Mouse (Mus musculus): ENCODE results near the gene Gm8882.
"Not testable (repeated sequence)": the region's sequence is repeated elsewhere in the genome, so short reads cannot be mapped to it uniquely, and the experiment has no call there.

The Gm8882 gene

GRCm38 (mm10) chr6:132364034-132364433, at the start of gene Gm8882:
Gm8882 (minus strand) TSS chr6:132364134.
- not testable (repeated sequence) for DNase-seq

GRCm38 (mm10) chr6:132314657-132315056, 49.3 kb downstream of the Gm8882 start, which contains the start of gene Prpmp5:
Prpmp5 (minus strand) TSS chr6:132314757.
- not testable (repeated sequence) for DNase-seq
